Mouse (Mus musculus): Measurements from ENCODE around the gene Zfp346. TPM values are rescaled to one million over a fixed set of nuclear protein-coding genes. Genes with fewer than 3 reads are reported as not detected.

Gene Zfp346
- total and polyA plus RNA-seq, 3 experiments = 19.5 to 28.8 TPM; not detected in 1

GRCm38 (mm10) chr13:55153951-55154350 is 48.8 kb downstream of the Zfp346 start:
- no peaks in the 10 kb centered on the region for H3K79me2 ChIP-seq (ENCODE audit: control insufficient read depth, insufficient read depth, low read length, poor library complexity)
- H3K4me3 ChIP-seq (ENCODE audit: control insufficient read depth in 1 of 2, insufficient read depth in 1 of 2, low read depth in 2 of 2, low read length in 2 of 2) = no peak overlapping the region
- no peak overlapping the region for H3K9ac ChIP-seq (ENCODE audit: control insufficient read depth, low read depth, low read length, poor library complexity, severe bottlenecking)
- H3K4me1 ChIP-seq (ENCODE audit: control insufficient read depth in 1 of 2, insufficient read depth in 2 of 2, low read length in 2 of 2) = no peaks in the 10 kb centered on the region
- H3K36me3 ChIP-seq (ENCODE audit: control insufficient read depth in 1 of 2, insufficient read depth in 2 of 2, low read length in 2 of 2) = no peaks in the 10 kb centered on the region
- DNase-seq (ENCODE audit: low read depth, low spot score) = no peak
- no peaks in the 10 kb centered on the region for H3K9me3 ChIP-seq (replicated peaks; ENCODE audit: insufficient read depth, low read length)
- no peak overlapping the region for H3K27ac ChIP-seq (ENCODE audit: control insufficient read depth, low read depth, low read length)
- TF ChIP-seq MAZ (IDR thresholded peaks at IDR 0.05; ENCODE audit: low read depth, low read length) = no peak
- no peak for TF ChIP-seq POLR2AphosphoS5 (IDR thresholded peaks at IDR 0.05; ENCODE audit: borderline replicate concordance, low read depth, low read length)
- TF ChIP-seq ZC3H11A (IDR thresholded peaks at IDR 0.05; ENCODE audit: low read depth, low read length) = no peak
- no peak for TF ChIP-seq MAFK (IDR thresholded peaks at IDR 0.05; ENCODE audit: borderline replicate concordance, low read depth, low read length)
- TF ChIP-seq NRF1 (IDR thresholded peaks at IDR 0.05; ENCODE audit: insufficient read depth, low read depth, low read length, poor library complexity, severe bottlenecking) = no peak
- no peak for TF ChIP-seq KAT2A (conservative IDR thresholded peaks at IDR 0.05; ENCODE audit: low read depth, low read length)
- H3K27me3 ChIP-seq (ENCODE audit: control insufficient read depth in 1 of 2, insufficient read depth in 2 of 2, low read length in 2 of 2) = no peaks in the 10 kb centered on the region; a peak in 1 of 4 replicates

- H3K4me3 ChIP-seq (ENCODE audit: control insufficient read depth in 1 of 2, insufficient read depth in 1 of 2, low read depth in 2 of 2, low read length in 2 of 2) = no peak overlapping the region
- no peak overlapping the region for H3K9ac ChIP-seq (ENCODE audit: control insufficient read depth, low read depth, low read length, poor library complexity, severe bottlenecking)
- DNase-seq (ENCODE audit: low read depth, low spot score) = no peak
- no peaks in the 10 kb centered on the region for H3K36me3 ChIP-seq (ENCODE audit: control insufficient read depth in 1 of 2, insufficient read depth in 2 of 2, low read length in 2 of 2)
- H3K4me1 ChIP-seq (ENCODE audit: control insufficient read depth in 1 of 2, insufficient read depth in 2 of 2, low read length in 2 of 2) = no peaks in the 10 kb centered on the region
- no peaks in the 10 kb centered on the region for H3K79me2 ChIP-seq (ENCODE audit: control insufficient read depth, insufficient read depth, low read length, poor library complexity)
- H3K9me3 ChIP-seq (replicated peaks; ENCODE audit: insufficient read depth, low read length) = no peaks in the 10 kb centered on the region
- H3K27me3 ChIP-seq (ENCODE audit: control insufficient read depth in 1 of 2, insufficient read depth in 2 of 2, low read length in 2 of 2) = no peaks in the 10 kb centered on the region
- no peak overlapping the region for H3K27ac ChIP-seq (ENCODE audit: control insufficient read depth, low read depth, low read length)
- TF ChIP-seq POLR2AphosphoS2 (IDR thresholded peaks at IDR 0.05; ENCODE audit: low read length) (no peak), ZKSCAN1 (IDR thresholded peaks at IDR 0.05; ENCODE audit: low read depth, low read length) (no peak), GATA1 (IDR thresholded peaks at IDR 0.05; ENCODE audit: low read depth, low read length) (no peak), MAFK (IDR thresholded peaks at IDR 0.05; ENCODE audit: borderline replicate concordance, low read depth, low read length) (no peak), CTCF (IDR thresholded peaks at IDR 0.05 in 2 of 3, conservative IDR thresholded peaks at IDR 0.05 in 1 of 3; ENCODE audit: control insufficient read depth in 1 of 3, insufficient read depth in 1 of 3, low read depth in 2 of 3, low read length in 3 of 3, poor library complexity in 1 of 3, severe bottlenecking in 1 of 3) (no peak), UBTF (IDR thresholded peaks at IDR 0.05; ENCODE audit: borderline replicate concordance, insufficient read depth, low read depth, low read length) (no peak), JUND (IDR thresholded peaks at IDR 0.05; ENCODE audit: low read depth, low read length) (no peak), USF2 (IDR thresholded peaks at IDR 0.05; ENCODE audit: borderline replicate concordance in 1 of 2, insufficient read depth in 1 of 2, low read depth in 1 of 2, low read length in 2 of 2) (no peak)
Observed at GRCm38 (mm10) chr13:55162365-55162764, 57.3 kb downstream of the Zfp346 start.

- DNase-seq (ENCODE audit: low read depth, low spot score) = no peak
- H3K27me3 ChIP-seq (ENCODE audit: control insufficient read depth in 1 of 2, insufficient read depth in 2 of 2, low read length in 2 of 2) = no peaks in the 10 kb centered on the region
- H3K36me3 ChIP-seq (ENCODE audit: control insufficient read depth in 1 of 2, insufficient read depth in 2 of 2, low read length in 2 of 2) = no peaks in the 10 kb centered on the region
- H3K9me3 ChIP-seq (replicated peaks; ENCODE audit: insufficient read depth, low read length) = no peaks in the 10 kb centered on the region
- H3K4me1 ChIP-seq (ENCODE audit: control insufficient read depth in 1 of 2, insufficient read depth in 2 of 2, low read length in 2 of 2) = no peaks in the 10 kb centered on the region
- H3K4me3 ChIP-seq (ENCODE audit: control insufficient read depth in 1 of 2, insufficient read depth in 1 of 2, low read depth in 2 of 2, low read length in 2 of 2) = no peak overlapping the region
- no peak overlapping the region for H3K27ac ChIP-seq (ENCODE audit: control insufficient read depth, low read depth, low read length)
- no peaks in the 10 kb centered on the region for H3K79me2 ChIP-seq (ENCODE audit: control insufficient read depth, insufficient read depth, low read length, poor library complexity)
- no peak overlapping the region for H3K9ac ChIP-seq (ENCODE audit: control insufficient read depth, low read depth, low read length, poor library complexity, severe bottlenecking)
- TF ChIP-seq MYB (IDR thresholded peaks at IDR 0.05; ENCODE audit: low read depth, low read length) = no peak
- TF ChIP-seq ZMIZ1 (IDR thresholded peaks at IDR 0.05; ENCODE audit: low read depth, low read length) = no peak
- TF ChIP-seq POLR2AphosphoS5 (IDR thresholded peaks at IDR 0.05; ENCODE audit: borderline replicate concordance, low read depth, low read length) = no peak
- TF ChIP-seq E2F4 (IDR thresholded peaks at IDR 0.05; ENCODE audit: borderline replicate concordance, low read depth, low read length) = no peak
- no peak for TF ChIP-seq NRF1 (IDR thresholded peaks at IDR 0.05; ENCODE audit: insufficient read depth, low read depth, low read length, poor library complexity, severe bottlenecking)
- TF ChIP-seq MXI1 (IDR thresholded peaks at IDR 0.05; ENCODE audit: low read depth, low read length) = no peak
- TF ChIP-seq POLR2A (IDR thresholded peaks at IDR 0.05; ENCODE audit: control insufficient read depth in 1 of 2, insufficient read depth in 1 of 2, low read depth in 1 of 2, low read length in 2 of 2, poor library complexity in 1 of 2) = no peak
- TF ChIP-seq ZNF384 (IDR thresholded peaks at IDR 0.05; ENCODE audit: low read depth, low read length) = no peak
- TF ChIP-seq MAZ (IDR thresholded peaks at IDR 0.05; ENCODE audit: low read depth, low read length) = no peak
- TF ChIP-seq USF2 (IDR thresholded peaks at IDR 0.05; ENCODE audit: borderline replicate concordance in 1 of 2, insufficient read depth in 1 of 2, low read depth in 1 of 2, low read length in 2 of 2) = no peak
- no peak for TF ChIP-seq UBTF (IDR thresholded peaks at IDR 0.05; ENCODE audit: borderline replicate concordance, insufficient read depth, low read depth, low read length)
- TF ChIP-seq RAD21 (IDR thresholded peaks at IDR 0.05; ENCODE audit: low read depth, low read length) = no peak
- TF ChIP-seq POLR2AphosphoS2 (IDR thresholded peaks at IDR 0.05; ENCODE audit: low read length) = no peak
- TF ChIP-seq JUND (IDR thresholded peaks at IDR 0.05; ENCODE audit: low read depth, low read length) = no peak
- no peak for TF ChIP-seq CTCF (IDR thresholded peaks at IDR 0.05 in 2 of 3, conservative IDR thresholded peaks at IDR 0.05 in 1 of 3; ENCODE audit: control insufficient read depth in 1 of 3, insufficient read depth in 1 of 3, low read depth in 2 of 3, low read length in 3 of 3, poor library complexity in 1 of 3, severe bottlenecking in 1 of 3)
- no peak for TF ChIP-seq RCOR1 (IDR thresholded peaks at IDR 0.05; ENCODE audit: low read depth, low read length)
- TF ChIP-seq NELFE (IDR thresholded peaks at IDR 0.05; ENCODE audit: low read depth, low read length) = no peak
- no peak for TF ChIP-seq BHLHE40 (IDR thresholded peaks at IDR 0.05; ENCODE audit: borderline replicate concordance, low read depth, low read length)
- TF ChIP-seq SIN3A (IDR thresholded peaks at IDR 0.05; ENCODE audit: low read length) = no peak
Observed at GRCm38 (mm10) chr13:55163553-55163952, 58.4 kb downstream of the Zfp346 start.
